Mouse (Mus musculus): ENCODE data around the gene 1810009A15Rik. TPM values are rescaled to one million over a fixed set of nuclear protein-coding genes. Genes with fewer than 3 reads are reported as not detected.
"Not testable (repeated sequence)": the region's sequence is repeated elsewhere in the genome, so short reads cannot be mapped to it uniquely, and the experiment has no call there.

1810009A15Rik gene
- polyA plus RNA-seq, 1 experiment, result 11.5 TPM

DNA sequence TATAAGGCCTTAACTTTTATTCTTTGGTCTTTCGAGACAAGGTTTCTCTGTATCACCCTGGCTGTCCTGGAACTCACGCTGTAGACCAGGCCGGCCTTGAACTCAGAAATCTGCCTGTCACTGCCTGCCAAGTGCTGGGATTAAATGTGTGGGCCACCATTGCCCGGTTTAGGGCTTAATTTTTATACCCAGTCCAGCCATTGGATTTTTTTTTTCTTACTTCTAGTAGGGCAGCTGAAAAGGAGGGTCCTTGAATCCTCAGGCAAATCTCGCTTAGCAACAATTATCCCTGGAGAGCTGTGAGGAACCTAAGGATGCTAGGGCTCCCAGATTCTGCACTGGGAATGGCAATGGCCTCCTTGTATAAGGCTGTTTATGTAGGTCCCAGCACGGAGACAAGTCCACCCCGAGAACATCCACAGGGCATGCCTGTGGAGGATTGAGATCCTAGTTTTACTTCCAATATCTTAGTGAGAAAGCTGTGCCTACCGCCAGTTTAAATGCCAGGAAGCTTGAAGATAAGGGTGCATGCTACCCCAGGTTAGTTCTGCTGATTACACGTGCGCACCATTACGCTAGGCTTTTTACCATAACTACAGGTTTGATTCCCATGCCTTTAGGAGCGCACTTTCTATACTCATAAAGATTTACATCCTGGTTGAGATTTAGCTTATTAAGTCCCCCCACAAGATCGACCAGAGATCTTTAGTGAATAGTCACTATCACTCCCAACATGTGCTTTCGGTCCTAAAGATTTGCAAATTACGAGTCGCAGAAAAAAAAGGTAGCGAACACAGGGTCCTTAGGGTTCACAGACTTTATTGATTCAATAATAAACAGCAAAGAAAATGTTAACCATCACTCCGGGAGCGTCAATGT lies 829 bp upstream of the 1810009A15Rik start:
- no peak for DNase-seq (ENCODE audit: low read depth in 1 of 2, low spot score in 2 of 2)
- peak overlapping the region; percentile 83 for H3K27ac ChIP-seq (ENCODE audit: insufficient read depth, low read length)
- no peaks in the 10 kb centered on the region for H3K27me3 ChIP-seq (ENCODE audit: control insufficient read depth, insufficient read depth, low read length)
- 24% methylated on average over 19 of the region's 19 CpGs for whole genome bisulfite sequencing
- TF ChIP-seq CTCF (IDR thresholded peaks at IDR 0.05; ENCODE audit: extremely low read depth, insufficient read depth, insufficient read length, insufficient replicate concordance) (no peak), POLR2A (IDR thresholded peaks at IDR 0.05; ENCODE audit: low read depth, low read length) (no peak)
- 0 out of 2 replicates have a peak, but pooled peaks cover 5% of the 10 kb centered on the region for H3K4me1 ChIP-seq (ENCODE audit: control insufficient read depth, insufficient read depth, insufficient read length)
- H3K36me3 ChIP-seq (ENCODE audit: control insufficient read depth, insufficient read depth, low read length), result peaks cover 6% of the 10 kb centered on the region
- H3K4me3 ChIP-seq (ENCODE audit: extremely low read depth, insufficient read depth, insufficient read length), result peak overlapping the region; percentile 75

DNA sequence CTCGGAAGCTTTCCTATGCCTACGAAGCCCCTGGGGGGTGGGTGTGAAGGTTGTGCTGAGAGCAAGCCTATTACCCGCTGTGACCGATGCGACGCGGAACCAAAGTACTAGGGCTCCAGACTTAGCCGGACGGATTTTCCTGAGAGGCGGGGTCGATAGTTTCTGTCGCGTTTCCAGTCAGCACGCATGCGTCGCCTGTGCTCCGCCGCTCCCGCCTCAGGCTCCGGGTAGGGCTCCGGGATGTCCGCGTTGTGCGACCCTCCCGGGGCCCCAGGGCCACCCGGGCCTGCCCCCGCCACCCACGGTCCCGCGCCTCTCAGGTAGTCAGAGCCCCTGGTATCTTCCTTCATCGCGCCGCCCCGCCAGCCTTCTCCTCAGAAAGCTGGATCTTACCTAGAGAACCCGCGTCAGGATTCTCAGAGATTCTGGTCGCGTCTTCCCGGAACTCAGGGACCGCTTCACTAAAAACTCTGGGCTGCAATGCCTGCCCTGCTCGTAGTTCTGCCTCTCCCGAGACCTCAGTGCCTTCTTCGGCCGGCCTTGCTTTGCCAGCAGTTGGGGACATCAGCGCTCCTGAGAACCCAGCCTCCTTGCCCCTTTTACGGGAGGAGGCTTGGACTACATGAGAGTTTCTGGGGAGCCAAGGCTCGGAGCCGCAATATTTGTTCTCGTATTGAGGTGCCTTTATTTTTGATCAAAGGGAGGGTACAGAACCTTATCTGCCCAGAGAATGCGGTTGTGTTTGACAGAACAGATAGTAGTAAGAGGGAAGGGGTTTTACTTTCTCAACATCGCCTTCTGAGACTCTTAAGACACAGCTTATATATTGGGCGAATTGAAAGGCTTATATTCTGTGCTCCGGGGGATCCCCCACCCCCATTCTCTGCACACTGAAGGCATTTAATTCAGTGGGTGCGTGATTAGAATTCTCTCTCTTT lies 4.4 kb downstream of the 1810009A15Rik start, which contains the start of gene Ints5:
Gene Ints5 (plus strand): TSS at position 177 of the 938 bp plus-strand sequence.
- Histone ChIP-seq H3K36me3 (ENCODE audit: control insufficient read depth, insufficient read depth, low read length) (peaks cover 8% of the 10 kb centered on the region), H3K4me1 (ENCODE audit: control insufficient read depth, insufficient read depth, insufficient read length) (peaks cover 5% of the 10 kb centered on the region; the same call in 1 of the 2 replicates), H3K27ac (ENCODE audit: insufficient read depth, low read length) (peak within 1 kb of the TSS; percentile 68), H3K4me3 (ENCODE audit: extremely low read depth, insufficient read depth, insufficient read length) (peak within 1 kb of the TSS; percentile 80), H3K27me3 (ENCODE audit: control insufficient read depth, insufficient read depth, low read length) (no peaks in the 10 kb centered on the region)
- 2% methylated on average over 54 of the region's 54 CpGs for whole genome bisulfite sequencing
- TF ChIP-seq POLR2A (IDR thresholded peaks at IDR 0.05; ENCODE audit: low read depth, low read length) (peak; percentile 77), CTCF (IDR thresholded peaks at IDR 0.05; ENCODE audit: extremely low read depth, insufficient read depth, insufficient read length, insufficient replicate concordance) (no peak)
- DNase-seq (ENCODE audit: low read depth in 1 of 2, low spot score in 2 of 2), result peak; percentile 73 to 78

DNA sequence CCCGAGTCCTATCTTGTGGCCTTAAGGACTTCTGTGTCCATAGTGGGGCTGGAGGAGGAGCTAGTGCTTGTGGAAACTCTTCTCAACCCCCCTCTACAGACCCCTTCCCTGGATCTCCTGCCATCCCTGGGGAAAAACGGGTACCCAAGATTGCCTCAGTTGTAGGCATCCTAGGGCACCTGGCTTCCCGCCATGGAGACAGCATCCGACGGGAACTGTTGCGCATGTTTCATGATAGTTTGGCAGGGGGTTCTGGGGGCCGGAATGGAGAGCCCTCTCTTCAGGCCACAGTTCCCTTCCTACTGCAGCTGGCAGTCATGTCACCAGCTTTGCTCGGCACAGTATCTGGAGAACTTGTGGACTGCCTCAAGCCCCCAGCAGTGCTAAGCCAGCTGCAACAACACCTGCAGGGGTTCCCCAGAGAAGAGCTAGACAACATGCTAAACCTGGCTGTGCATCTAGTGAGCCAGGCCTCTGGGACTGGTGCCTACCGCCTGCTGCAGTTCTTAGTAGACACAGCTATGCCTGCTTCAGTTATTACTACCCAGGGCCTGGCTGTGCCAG lies 6.8 kb downstream of the 1810009A15Rik start:
- H3K27ac ChIP-seq (ENCODE audit: insufficient read depth, low read length), result no peak overlapping the region
- DNase-seq (ENCODE audit: low read depth in 1 of 2, low spot score in 2 of 2), result no peak
- peaks cover 6% of the 10 kb centered on the region for H3K36me3 ChIP-seq (ENCODE audit: control insufficient read depth, insufficient read depth, low read length)
- peaks cover 4% of the 10 kb centered on the region; the same call in 1 of the 2 replicates for H3K4me1 ChIP-seq (ENCODE audit: control insufficient read depth, insufficient read depth, insufficient read length)
- TF ChIP-seq POLR2A (IDR thresholded peaks at IDR 0.05; ENCODE audit: low read depth, low read length) (no peak), CTCF (IDR thresholded peaks at IDR 0.05; ENCODE audit: extremely low read depth, insufficient read depth, insufficient read length, insufficient replicate concordance) (no peak)
- WGBS, result 93% methylated on average over 9 of the region's 9 CpGs
- H3K27me3 ChIP-seq (ENCODE audit: control insufficient read depth, insufficient read depth, low read length), result no peaks in the 10 kb centered on the region
- no peak overlapping the region for H3K4me3 ChIP-seq (ENCODE audit: extremely low read depth, insufficient read depth, insufficient read length)

DNA sequence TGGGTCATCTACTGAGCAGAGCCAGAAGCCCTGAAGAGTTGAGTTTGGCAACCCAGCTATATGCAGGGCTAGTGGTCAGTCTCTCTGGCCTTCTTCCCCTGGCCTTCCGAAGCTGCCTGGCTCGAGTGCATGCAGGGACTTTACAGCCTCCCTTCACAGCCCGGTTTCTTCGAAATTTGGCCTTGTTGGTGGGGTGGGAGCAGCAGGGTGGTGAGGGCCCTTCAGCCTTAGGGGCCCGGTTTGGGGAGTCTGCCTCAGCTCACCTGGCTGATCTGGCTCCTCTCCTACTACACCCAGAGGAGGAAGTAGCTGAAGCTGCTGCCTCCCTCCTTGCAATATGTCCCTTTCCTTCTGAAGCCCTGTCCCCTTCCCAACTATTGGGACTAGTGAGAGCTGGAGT lies 7.6 kb downstream of the 1810009A15Rik start:
- not testable (repeated sequence) for H3K27ac ChIP-seq (ENCODE audit: insufficient read depth, low read length); H3K36me3 ChIP-seq (ENCODE audit: control insufficient read depth, insufficient read depth, low read length); H3K4me1 ChIP-seq (ENCODE audit: control insufficient read depth, insufficient read depth, insufficient read length); DNase-seq (ENCODE audit: low read depth in 1 of 2, low spot score in 2 of 2); H3K27me3 ChIP-seq (ENCODE audit: control insufficient read depth, insufficient read depth, low read length); H3K4me3 ChIP-seq (ENCODE audit: extremely low read depth, insufficient read depth, insufficient read length)
- 92% methylated on average over 5 of the region's 5 CpGs for WGBS

DNA sequence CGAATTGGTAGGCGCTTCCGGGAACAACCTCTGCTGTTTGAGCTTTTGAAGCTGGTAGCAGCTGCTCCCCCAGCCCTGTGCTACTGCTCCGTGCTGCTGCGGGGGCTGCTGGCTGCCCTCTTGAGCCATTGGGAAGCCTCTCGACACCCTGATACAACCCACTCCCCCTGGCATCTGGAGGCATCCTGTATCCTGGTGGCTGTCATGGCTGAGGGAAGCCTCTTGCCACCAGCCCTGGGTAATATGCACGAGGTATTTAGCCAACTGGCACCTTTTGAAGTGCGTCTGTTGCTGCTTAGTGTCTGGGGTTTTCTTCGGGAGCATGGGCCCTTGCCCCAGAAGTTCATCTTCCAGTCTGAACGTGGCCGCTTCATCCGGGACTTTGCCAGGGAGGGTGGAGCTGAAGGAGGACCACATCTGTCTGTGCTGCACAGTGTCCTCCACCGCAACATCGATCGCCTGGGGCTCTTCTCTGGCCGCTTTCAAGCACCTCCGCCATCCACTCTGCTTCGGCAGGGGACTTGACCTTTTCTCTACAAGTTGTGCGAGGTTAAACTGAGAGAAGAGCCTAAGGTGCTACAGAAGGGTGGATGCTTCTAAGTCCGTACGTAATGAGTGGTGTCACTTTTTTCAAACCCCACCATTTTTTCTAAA lies 8.7 kb downstream of the 1810009A15Rik start:
- H3K27ac ChIP-seq (ENCODE audit: insufficient read depth, low read length), result peak overlapping the region; percentile 48; the same call in 1 of the 2 replicates
- not testable (repeated sequence) for DNase-seq (ENCODE audit: low read depth in 1 of 2, low spot score in 2 of 2); H3K36me3 ChIP-seq (ENCODE audit: control insufficient read depth, insufficient read depth, low read length); H3K4me1 ChIP-seq (ENCODE audit: control insufficient read depth, insufficient read depth, insufficient read length); H3K4me3 ChIP-seq (ENCODE audit: extremely low read depth, insufficient read depth, insufficient read length); H3K27me3 ChIP-seq (ENCODE audit: control insufficient read depth, insufficient read depth, low read length)
- 38% methylated on average over 21 of the region's 21 CpGs for WGBS

DNA sequence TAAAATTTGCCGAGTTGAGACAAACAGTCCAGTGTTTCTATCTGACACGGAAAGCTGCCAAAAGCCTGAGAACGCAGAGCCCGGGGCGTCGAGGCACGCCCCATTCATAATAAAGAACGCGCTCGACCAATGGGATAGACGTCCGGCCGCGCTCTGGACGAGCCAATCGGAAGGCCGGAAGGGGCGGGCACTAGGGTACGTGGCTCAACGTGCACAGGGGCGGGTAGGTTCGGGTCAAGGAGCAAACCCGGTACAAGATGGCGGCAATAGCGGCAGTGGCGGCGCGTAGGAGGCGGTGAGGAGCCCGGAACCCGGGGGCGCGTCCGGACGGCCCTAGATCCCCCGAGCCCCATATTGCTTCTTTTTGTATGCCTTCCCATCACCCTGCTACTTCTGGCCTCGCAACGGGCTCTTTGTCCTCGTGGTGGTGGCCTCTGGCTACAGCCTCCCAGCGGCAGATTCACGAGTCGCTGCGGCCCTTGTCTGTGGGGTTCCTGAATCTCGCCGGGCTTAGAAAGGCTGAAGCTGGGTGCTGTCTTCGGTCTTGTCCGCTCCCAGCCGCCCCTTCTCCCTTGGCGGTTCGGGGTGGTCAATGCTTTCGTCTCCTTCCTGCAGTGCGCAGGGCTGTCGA lies 9.3 kb downstream of the 1810009A15Rik start, which contains the start of gene Ganab:
Gene Ganab (plus strand): TSS at position 207 of the 631 bp plus-strand sequence.
- Histone ChIP-seq H3K4me1 (ENCODE audit: control insufficient read depth, insufficient read depth, insufficient read length) (peaks cover 4% of the 10 kb centered on the region; the same call in 1 of the 2 replicates), H3K27me3 (ENCODE audit: control insufficient read depth, insufficient read depth, low read length) (no peaks in the 10 kb centered on the region), H3K36me3 (ENCODE audit: control insufficient read depth, insufficient read depth, low read length) (peaks cover 3% of the 10 kb centered on the region), H3K4me3 (ENCODE audit: extremely low read depth, insufficient read depth, insufficient read length) (peak within 1 kb of the TSS; percentile 89), H3K27ac (ENCODE audit: insufficient read depth, low read length) (peak within 1 kb of the TSS; percentile 87)
- peak; percentile 89 to 95 for DNase-seq (ENCODE audit: low read depth in 1 of 2, low spot score in 2 of 2)
- under 1% methylated on average over 53 of the region's 53 CpGs for whole genome bisulfite sequencing
- TF ChIP-seq POLR2A (IDR thresholded peaks at IDR 0.05; ENCODE audit: low read depth, low read length), result peak; percentile 76
- TF ChIP-seq CTCF (IDR thresholded peaks at IDR 0.05; ENCODE audit: extremely low read depth, insufficient read depth, insufficient read length, insufficient replicate concordance), result no peak
